Mouse (Mus musculus) urinary bladder, postnatal 36 days (tissue): ENCODE data around the gene Chst5.
"Not testable (repeated sequence)": the region's sequence is repeated elsewhere in the genome, so short reads cannot be mapped to it uniquely, and the experiment has no call there.

Source experiments
- DNase-seq, 2 experiments: peaks; one replicate each; pipeline ENCODE4 v3.0.0; 2022; ENCODE audit warnings: low spot score in 2 of 2, mixed read lengths in 1 of 2

Gene Chst5

GRCm38 (mm10) chr8:111909621-111910450, at the start of gene Chst5:
TSS of gene Chst5 (minus strand) at chr8:111910447.
- no peak for DNase-seq

- DNase-seq, result no peak
Observed at GRCm38 (mm10) chr8:111957231-111957630, 47.0 kb upstream of the Chst5 start.

GRCm38 (mm10) chr8:111955879-111956278, 45.6 kb upstream of the Chst5 start:
- DNase-seq, result no peak

GRCm38 (mm10) chr8:111954844-111955594, 44.8 kb upstream of the Chst5 start:
- peak in 1 of 2 experiments; percentile 18 for DNase-seq

- DNase-seq, result no peak
Observed at GRCm38 (mm10) chr8:111951936-111952335, 41.7 kb upstream of the Chst5 start.

GRCm38 (mm10) chr8:111951317-111951716, 41.1 kb upstream of the Chst5 start:
- no peak for DNase-seq

- no peak for DNase-seq
Observed at GRCm38 (mm10) chr8:111950846-111951245, 40.6 kb upstream of the Chst5 start.

GRCm38 (mm10) chr8:111947954-111948353, 37.7 kb upstream of the Chst5 start:
- no peak for DNase-seq

- DNase-seq, result no peak
Observed at GRCm38 (mm10) chr8:111947144-111947543, 36.9 kb upstream of the Chst5 start.

- no peak for DNase-seq
Observed at GRCm38 (mm10) chr8:111943544-111943943, 33.3 kb upstream of the Chst5 start.

- DNase-seq, result peak; percentile 27 to 31
Observed at GRCm38 (mm10) chr8:111941101-111941454, 30.8 kb upstream of the Chst5 start.

- peak; percentile 96 to 97 for DNase-seq
Observed at GRCm38 (mm10) chr8:111940171-111941100, 30.2 kb upstream of the Chst5 start, which contains the start of gene Gabarapl2. TSS of gene Gabarapl2 (plus strand) at chr8:111940703.

GRCm38 (mm10) chr8:111939516-111940142, 29.4 kb upstream of the Chst5 start:
- peak; percentile 30 to 48 for DNase-seq

GRCm38 (mm10) chr8:111938076-111938985, 28.1 kb upstream of the Chst5 start:
- not testable (repeated sequence) for DNase-seq

- no peak for DNase-seq
Observed at GRCm38 (mm10) chr8:111937184-111937583, 26.9 kb upstream of the Chst5 start.

- DNase-seq, result no peak
Observed at GRCm38 (mm10) chr8:111934201-111934600, 24.0 kb upstream of the Chst5 start.

GRCm38 (mm10) chr8:111933348-111934076, 23.3 kb upstream of the Chst5 start, which contains the start of gene Tmem231:
TSS of gene Tmem231 (minus strand) at chr8:111933881.
- peak; percentile 79 to 87 for DNase-seq

GRCm38 (mm10) chr8:111932580-111933336, 22.5 kb upstream of the Chst5 start:
- peak; percentile 62 to 74 for DNase-seq

GRCm38 (mm10) chr8:111931721-111932120, 21.5 kb upstream of the Chst5 start:
- DNase-seq, result no peak
